Mouse (Mus musculus): ENCODE measurements at regions not wholly inside any gene's neighbourhood (a gene's known extent, or its start where the extent isn't known, plus 50 kb on each side); places are given as distances from the start of the nearest gene placed in this dataset. TPM values are rescaled to one million over a fixed set of nuclear protein-coding genes. Genes with fewer than 3 reads are reported as not detected.

- no peak for ATAC-seq (replicated peaks; ENCODE audit: low FRiP score)
- Histone ChIP-seq H3K4me3 (ENCODE audit: low read depth, low read length) (no peak overlapping the region), H3K9me3 (ENCODE audit: control insufficient read depth, low read length) (no peaks in the 10 kb centered on the region), H3K27me3 (replicated peaks; ENCODE audit: control insufficient read depth, insufficient read depth, low read length) (no peaks in the 10 kb centered on the region), H3K4me1 (replicated peaks; ENCODE audit: control insufficient read depth, insufficient read depth, low read length) (no peaks in the 10 kb centered on the region), H3K4me2 (no peak overlapping the region), H3K36me3 (ENCODE audit: control insufficient read depth, insufficient read depth, low read length) (no peaks in the 10 kb centered on the region), H3K27ac (ENCODE audit: low read depth, low read length) (no peak overlapping the region), H3K9ac (ENCODE audit: low read depth, low read length) (no peak overlapping the region)
- no peak for DNase-seq (ENCODE audit: low spot score)
- WGBS = 67% methylated on average over 3 of the region's 3 CpGs
Measured at GRCm38 (mm10) chr3:115462623-115463022, 252.2 kb downstream of the S1pr1 start.

Small RNAs in the stretch of these regions (microRNA-seq; reads per million reads assigned to microRNA genes)
- gene Gm25347 (ENCODE audit: borderline number of aligned reads) = not detected

All from liver, embryonic 11.5 days (tissue).